Mouse (Mus musculus) lung, postnatal 0 days (tissue): ENCODE measurements around the gene Flywch1. TPM values are rescaled to one million over a fixed set of nuclear protein-coding genes. Genes with fewer than 3 reads are reported as not detected.
A peak's percentile ranks its signal among the peaks of the same experiment; 100 is the strongest.

ENCODE experiments used
- ATAC-seq: fragments of 200-750 bp; cut with Nextera tagmentation; 2 replicates; pipeline ENCODE4 v1.8.0; 2017; ENCODE audit warnings: moderate library complexity
- DNase-seq: peaks from one replicate; pipeline ENCODE4 v3.0.0-alpha.2; 2016; ENCODE audit warnings: low spot score
- H3K27ac ChIP-seq: fragments of 300-500 bp; sonication (generic); 2 replicates; pipeline ENCODE4 v1.5.1; 2014; ENCODE audit warnings: antibody characterized with exemption, mild to moderate bottlenecking, low read length, mixed read lengths
- H3K27me3 ChIP-seq: fragments of 300-500 bp; sonication (generic); replicated peaks from 2 replicates; pipeline ENCODE4 v1.6.1; 2014; ENCODE audit warnings: low read length, mixed read lengths; ENCODE audit not compliant: insufficient read depth
- H3K36me3 ChIP-seq: fragments of 300-500 bp; sonication (generic); 2 replicates; pipeline ENCODE4 v1.6.1; 2014; ENCODE audit warnings: low read length, mixed read lengths; ENCODE audit not compliant: insufficient read depth
- H3K4me1 ChIP-seq: fragments of 300-500 bp; sonication (generic); 2 replicates; pipeline ENCODE4 v1.6.1; 2014; ENCODE audit warnings: antibody characterized with exemption, low read depth, low read length, mixed read lengths; ENCODE audit not compliant: insufficient read depth
- H3K4me2 ChIP-seq: fragments of 300-500 bp; sonication (generic); replicated peaks from 2 replicates; pipeline ENCODE4 v1.6.1; 2014; ENCODE audit warnings: low read depth, mild to moderate bottlenecking, low read length, moderate library complexity, mixed read lengths
- H3K4me3 ChIP-seq: fragments of 300-500 bp; sonication (generic); 2 replicates; pipeline ENCODE4 v1.5.1; 2014; ENCODE audit warnings: low read depth, low read length
- H3K9ac ChIP-seq: fragments of 300-500 bp; sonication (generic); replicated peaks from 2 replicates; pipeline ENCODE4 v1.6.1; 2014; ENCODE audit warnings: low read depth, mild to moderate bottlenecking
- H3K9me3 ChIP-seq: fragments of 300-500 bp; sonication (generic); 2 replicates; pipeline ENCODE4 v1.6.1; 2016; ENCODE audit warnings: low read length, mixed read lengths
- CTCF ChIP-seq: IDR thresholded peaks from 2 replicates; pipeline ENCODE4 v1.5.1; 2016; ENCODE audit warnings: antibody characterized with exemption, mild to moderate bottlenecking
- EP300 ChIP-seq: IDR thresholded peaks from 2 replicates; pipeline ENCODE4 v1.6.1; 2016; ENCODE audit warnings: antibody characterized with exemption, mild to moderate bottlenecking, control low read depth
- WGBS: fragments of 180-500 bp; shearing (Covaris S2); extraction: QIAGEN DNeasy Blood & Tissue Kit; methylation state at CpG from one replicate; pipeline ENCODE4 v1.1.7; 2014; 5-methylcytosine and 5-hydroxymethylcytosine counted together
- polyA plus RNA-seq: library from polyadenylated mRNA; unstranded; fragments of >200 nt; fragmentation: Nextera tagmentation; extraction: Ambion mirVana; gene quantifications from 2 replicates; pipeline ENCODE4 v1.2.1, GENCODE M21; 2015

Gene Flywch1
- polyA plus RNA-seq, 1 experiment from 2014 or later, result 43.1 TPM

DNA sequence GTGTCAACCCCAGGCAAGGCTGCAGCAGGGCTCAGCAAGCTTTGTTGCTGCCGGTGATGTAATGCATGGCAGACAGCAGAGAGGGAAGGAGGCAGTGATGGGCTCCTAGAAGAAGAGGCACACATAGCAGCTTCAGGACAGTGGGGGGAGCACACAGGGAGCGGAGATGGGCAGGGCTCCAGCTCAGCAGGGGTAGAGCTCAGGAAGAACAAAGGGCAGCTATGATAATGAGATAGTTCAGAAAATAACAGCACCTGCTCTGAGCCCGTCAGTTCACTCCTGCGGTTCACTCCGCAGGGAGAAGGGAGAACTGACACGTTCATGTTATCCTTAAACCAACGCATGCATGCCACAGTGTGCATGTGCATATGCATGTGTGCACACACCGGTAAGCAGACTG is 12.6 kb downstream of the Flywch1 start:
- DNase-seq (no peak), ATAC-seq (no peak)
- 0 out of 2 replicates have a peak, but pooled peaks cover 6% of the 10 kb centered on the region for H3K36me3 ChIP-seq
- WGBS, result 91% methylated on average over 8 of the region's 8 CpGs
- H3K4me1 ChIP-seq, result no peaks in the 10 kb centered on the region
- H3K4me2 ChIP-seq, result no peak overlapping the region
- no peak overlapping the region for H3K27ac ChIP-seq
- no peak overlapping the region for H3K9ac ChIP-seq
- no peaks in the 10 kb centered on the region for H3K27me3 ChIP-seq
- TF ChIP-seq EP300, result no peak
- no peak for TF ChIP-seq CTCF
- H3K9me3 ChIP-seq, result no peaks in the 10 kb centered on the region
- no peak overlapping the region for H3K4me3 ChIP-seq

DNA sequence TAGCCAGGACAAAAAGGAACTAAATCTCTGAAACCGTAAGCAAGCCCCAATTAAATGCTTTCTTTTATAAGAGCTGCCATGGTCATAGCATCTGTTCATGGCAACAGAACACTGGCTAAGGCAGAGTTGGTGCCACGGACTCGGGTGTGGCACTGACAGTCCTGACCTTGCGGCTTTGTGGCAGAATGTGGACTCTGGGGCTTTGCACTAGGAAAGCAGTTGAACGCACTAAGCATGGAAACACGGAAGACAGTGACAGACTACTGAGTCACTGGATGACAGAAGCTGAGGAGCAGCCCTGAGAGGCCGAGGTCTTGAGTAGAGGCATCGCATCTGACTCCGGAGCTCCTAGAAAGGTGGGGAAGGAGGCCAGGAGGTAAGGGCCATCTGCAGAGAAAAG is 13.8 kb downstream of the Flywch1 start:
- Histone ChIP-seq H3K27ac (no peak overlapping the region), H3K4me1 (no peaks in the 10 kb centered on the region), H3K27me3 (no peaks in the 10 kb centered on the region), H3K4me2 (no peak overlapping the region), H3K9me3 (no peaks in the 10 kb centered on the region), H3K36me3 (0 out of 2 replicates have a peak, but pooled peaks cover 6% of the 10 kb centered on the region), H3K9ac (no peak overlapping the region), H3K4me3 (no peak overlapping the region)
- ATAC-seq (no peak), DNase-seq (no peak)
- WGBS, result 89% methylated on average over 9 of the region's 9 CpGs
- no peak for TF ChIP-seq EP300
- no peak for TF ChIP-seq CTCF

DNA sequence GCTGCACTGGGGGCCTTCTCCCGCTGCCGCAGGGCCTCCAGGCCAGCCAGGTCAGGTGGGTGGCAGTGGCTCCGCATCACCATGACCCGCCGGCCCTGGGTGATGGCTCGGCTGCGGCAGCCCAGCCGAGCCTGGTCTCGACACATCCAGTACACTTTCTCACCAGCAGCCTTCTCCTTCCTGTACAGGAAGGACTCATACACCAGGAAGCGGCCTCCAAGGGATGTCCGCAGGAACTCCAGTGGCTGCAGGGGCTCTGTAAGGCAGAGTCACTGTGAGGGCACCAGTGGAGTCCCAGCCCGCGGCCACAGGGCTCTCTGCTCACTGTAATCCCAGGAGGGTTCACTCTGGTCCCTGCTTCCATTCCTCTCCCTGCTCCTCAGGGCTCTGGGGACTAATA is 15.7 kb downstream of the Flywch1 start:
- peak; percentile 36 for DNase-seq
- ATAC-seq, result peak; percentile 61
- Histone ChIP-seq H3K4me3 (no peak overlapping the region), H3K9me3 (no peaks in the 10 kb centered on the region), H3K4me1 (no peaks in the 10 kb centered on the region), H3K36me3 (0 out of 2 replicates have a peak, but pooled peaks cover 6% of the 10 kb centered on the region), H3K27me3 (no peaks in the 10 kb centered on the region), H3K4me2 (no peak overlapping the region), H3K9ac (no peak overlapping the region), H3K27ac (peak overlapping the region; percentile 40)
- WGBS, result 85% methylated on average over 13 of the region's 13 CpGs
- TF ChIP-seq CTCF (no peak), EP300 (no peak)

DNA sequence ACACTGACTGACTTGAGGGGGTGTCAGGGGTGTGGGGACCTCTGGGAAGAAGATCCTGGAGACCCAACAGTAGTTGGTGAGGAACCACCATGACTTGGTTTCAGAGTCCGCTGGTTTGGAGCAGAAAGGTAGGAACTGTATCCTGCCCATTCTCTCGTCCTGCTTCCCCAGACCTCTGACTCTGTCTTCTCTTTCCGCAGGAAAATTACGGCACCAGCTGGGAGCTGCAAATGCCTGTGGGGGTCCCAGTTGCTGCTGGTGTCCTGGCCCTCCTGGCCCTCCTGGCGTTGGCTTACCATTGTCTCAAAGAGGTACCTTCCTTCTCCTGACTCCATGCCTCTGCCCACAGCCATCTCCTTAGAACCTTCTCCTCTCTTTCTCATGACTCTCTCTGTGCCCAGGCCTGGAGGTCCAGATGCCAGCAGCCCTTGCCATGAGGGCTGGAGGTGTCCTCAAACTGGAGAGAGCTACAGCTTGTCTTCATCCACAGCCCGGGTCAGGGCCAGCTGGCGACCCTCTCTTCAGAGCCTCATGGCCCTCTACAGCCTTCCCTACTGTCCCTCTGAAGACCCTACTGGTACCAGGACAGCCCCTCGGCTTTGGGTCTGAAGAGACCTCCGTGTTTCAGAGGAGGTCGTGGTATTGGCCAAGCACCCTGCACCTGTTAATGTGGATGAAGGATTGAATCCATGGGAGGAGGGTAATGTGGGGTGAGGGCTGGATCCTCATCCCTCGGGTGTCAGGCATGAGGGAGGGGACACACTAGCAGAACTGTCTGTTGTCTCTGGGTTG is 21.8 kb downstream of the Flywch1 start:
- ATAC-seq, result no peak
- Histone ChIP-seq H3K4me1 (peaks cover 9% of the 10 kb centered on the region; the same call in 1 of the 2 replicates), H3K4me2 (peak overlapping the region; percentile 27), H3K9ac (no peak overlapping the region), H3K27ac (no peak overlapping the region), H3K4me3 (peak overlapping the region; percentile 6; the same call in 1 of the 2 replicates), H3K36me3 (no peaks in the 10 kb centered on the region), H3K9me3 (no peaks in the 10 kb centered on the region), H3K27me3 (peaks cover 21% of the 10 kb centered on the region)
- TF ChIP-seq EP300 (no peak), CTCF (no peak)
- DNase-seq, result no peak
- WGBS, result 73% methylated on average over 11 of the region's 11 CpGs

DNA sequence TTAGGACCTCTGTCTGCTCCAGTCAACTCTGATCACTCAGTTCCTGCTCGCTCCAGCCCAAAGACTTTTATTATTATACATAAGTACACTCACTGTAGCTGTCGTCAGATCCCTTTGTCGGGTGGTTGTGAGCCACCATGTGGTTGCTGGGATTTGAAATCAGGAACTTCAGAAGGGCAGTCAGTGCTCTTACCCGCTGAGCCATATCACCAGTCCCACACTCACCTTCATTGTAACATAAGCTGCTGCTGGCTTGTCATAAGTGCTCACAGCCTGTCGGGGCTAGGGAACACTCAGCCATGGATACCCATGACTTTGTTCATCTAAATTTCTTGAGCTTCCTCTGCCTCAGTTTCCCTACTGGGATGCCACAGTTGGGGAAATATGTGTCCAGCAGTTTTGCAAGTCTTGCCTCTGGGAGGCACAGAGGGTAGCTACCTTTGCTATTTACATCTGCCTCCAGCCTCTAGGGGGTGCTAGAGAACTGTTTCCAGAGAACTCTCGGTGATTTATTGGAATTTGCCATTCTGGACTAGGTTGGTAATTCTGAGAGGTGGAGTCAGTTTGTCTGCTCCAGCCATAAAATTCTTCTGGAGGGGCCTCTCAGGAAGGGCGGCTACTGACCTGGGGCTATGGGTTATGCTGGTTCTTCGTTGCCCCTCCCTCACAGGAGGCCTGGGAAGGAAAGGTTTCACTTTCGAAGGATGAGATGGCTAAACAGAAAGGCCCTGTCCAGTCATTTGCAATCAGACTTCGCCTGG is 22.6 kb downstream of the Flywch1 start:
- Histone ChIP-seq H3K36me3 (no peaks in the 10 kb centered on the region), H3K27me3 (peaks cover 27% of the 10 kb centered on the region), H3K4me1 (peaks cover 9% of the 10 kb centered on the region; the same call in 1 of the 2 replicates), H3K27ac (no peak overlapping the region), H3K4me2 (peak overlapping the region; percentile 27), H3K4me3 (peak overlapping the region; percentile 6; the same call in 1 of the 2 replicates), H3K9ac (no peak overlapping the region), H3K9me3 (no peaks in the 10 kb centered on the region)
- TF ChIP-seq CTCF (peak; percentile 84), EP300 (no peak)
- DNase-seq (peak; percentile 90), ATAC-seq (peak; percentile 70)
- 24% methylated on average over 10 of the region's 10 CpGs for WGBS

DNA sequence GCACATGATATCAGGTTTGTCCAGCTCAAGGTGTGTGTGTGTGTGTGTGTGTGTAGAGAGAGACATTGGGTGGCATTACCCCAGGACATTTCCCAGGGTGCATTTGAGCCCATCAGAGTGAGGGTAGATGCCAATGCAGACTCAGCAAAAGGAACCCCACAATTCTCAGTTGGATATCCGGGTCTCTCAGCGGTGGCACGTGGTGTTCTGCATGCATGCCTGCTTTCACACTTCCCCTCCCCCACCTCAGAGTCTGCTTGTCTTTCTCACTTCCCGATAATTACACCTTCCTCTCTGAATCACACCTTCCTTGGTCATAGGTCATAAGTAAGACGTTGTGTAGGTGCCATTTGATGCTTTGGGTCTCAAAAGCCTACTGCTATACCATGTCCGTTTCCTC is 23.4 kb downstream of the Flywch1 start:
- ATAC-seq (no peak), DNase-seq (no peak)
- WGBS, result 25% methylated on average over 6 of the region's 6 CpGs
- Histone ChIP-seq H3K9ac (no peak overlapping the region), H3K27ac (no peak overlapping the region), H3K9me3 (no peaks in the 10 kb centered on the region), H3K27me3 (peaks cover 35% of the 10 kb centered on the region), H3K4me1 (peaks cover 9% of the 10 kb centered on the region; the same call in 1 of the 2 replicates), H3K4me2 (no peak overlapping the region), H3K4me3 (no peak overlapping the region), H3K36me3 (no peaks in the 10 kb centered on the region)
- no peak for TF ChIP-seq CTCF
- no peak for TF ChIP-seq EP300
